Mouse (Mus musculus) testis, adult 2 months (tissue): ENCODE data around the gene Vmn1r200. TPM values are rescaled to one million over a fixed set of nuclear protein-coding genes. Genes with fewer than 3 reads are reported as not detected.
"Not testable (repeated sequence)": the region's sequence is repeated elsewhere in the genome, so short reads cannot be mapped to it uniquely, and the experiment has no call there.

Experiments
- H3K27ac ChIP-seq: fragments of 200-500 bp; 2 replicates; pipeline ENCODE4 v1.5.1; 2012; ENCODE audit warnings: low read depth, low read length; ENCODE audit not compliant: control insufficient read depth, insufficient read depth
- H3K27me3 ChIP-seq: fragments of 200-500 bp; 2 replicates; pipeline ENCODE4 v1.6.1; 2012; ENCODE audit warnings: mild to moderate bottlenecking, low read length, moderate library complexity; ENCODE audit not compliant: control insufficient read depth, insufficient read depth
- H3K36me3 ChIP-seq: fragments of 200-500 bp; 2 replicates; pipeline ENCODE4 v1.6.1; 2012; ENCODE audit warnings: mild to moderate bottlenecking, low read length; ENCODE audit not compliant: control insufficient read depth, insufficient read depth
- H3K4me1 ChIP-seq: fragments of 200-500 bp; 2 replicates; pipeline ENCODE4 v1.6.1; 2012; ENCODE audit warnings: low read length; ENCODE audit not compliant: control insufficient read depth, insufficient read depth
- H3K4me3 ChIP-seq: fragments of 200-500 bp; 2 replicates; pipeline ENCODE4 v1.5.1; 2012; ENCODE audit warnings: low read depth, mild to moderate bottlenecking, low read length, moderate library complexity, mixed read lengths; ENCODE audit not compliant: control insufficient read depth
- CTCF ChIP-seq: fragments of 200-500 bp; IDR thresholded peaks from 2 replicates; pipeline ENCODE4 v1.5.1; 2012; ENCODE audit warnings: low read depth, mild to moderate bottlenecking, inconsistent platforms, low read length, moderate library complexity; ENCODE audit not compliant: control insufficient read depth, insufficient read depth, insufficient replicate concordance
- POLR2A ChIP-seq: fragments of 200-500 bp; IDR thresholded peaks from 2 replicates; pipeline ENCODE4 v1.6.1; 2012; ENCODE audit warnings: low read depth, mild to moderate bottlenecking, inconsistent platforms, low read length, moderate library complexity; ENCODE audit not compliant: control insufficient read depth
- polyA plus RNA-seq: library from polyadenylated mRNA; depleted of rRNA; stranded (reverse); fragments of >200 nt; gene quantifications from 2 replicates; pipeline ENCODE4 v1.2.3, GENCODE M21; 2012; rRNA removed

Gene Vmn1r200
- not detected in 2 replicates for polyA plus RNA-seq

GRCm38 (mm10) chr13:22390073-22390472 lies at the start of gene Vmn1r200:
TSS of gene Vmn1r200 (plus strand) at chr13:22390373.
- Histone ChIP-seq H3K27me3 (no peaks in the 10 kb centered on the region), H3K4me1 (no peaks in the 10 kb centered on the region), H3K27ac (no peak within 1 kb of the TSS), H3K36me3 (no peaks in the 10 kb centered on the region), H3K4me3 (no peak within 1 kb of the TSS)
- TF ChIP-seq CTCF, result no peak
- no peak for TF ChIP-seq POLR2A

- Histone ChIP-seq H3K4me3 (no peak within 1 kb of the TSS), H3K27ac (no peak within 1 kb of the TSS), H3K36me3 (no peaks in the 10 kb centered on the region), H3K4me1 (no peaks in the 10 kb centered on the region), H3K27me3 (no peaks in the 10 kb centered on the region)
- no peak for TF ChIP-seq POLR2A
- no peak for TF ChIP-seq CTCF
Measured at GRCm38 (mm10) chr13:22350064-22350463, 40.1 kb upstream of the Vmn1r200 start, which contains the start of gene Vmn1r198. TSS of gene Vmn1r198 (plus strand) at chr13:22350364.

GRCm38 (mm10) chr13:22350813-22351212 lies 39.4 kb upstream of the Vmn1r200 start:
- Histone ChIP-seq H3K36me3 (no peaks in the 10 kb centered on the region), H3K27ac (no peak overlapping the region), H3K27me3 (no peaks in the 10 kb centered on the region), H3K4me3 (no peak overlapping the region), H3K4me1 (no peaks in the 10 kb centered on the region)
- TF ChIP-seq CTCF, result no peak
- no peak for TF ChIP-seq POLR2A

- Histone ChIP-seq H3K27ac (no peak within 1 kb of the TSS), H3K4me3 (no peak within 1 kb of the TSS), H3K4me1 (no peaks in the 10 kb centered on the region), H3K36me3 (no peaks in the 10 kb centered on the region), H3K27me3 (no peaks in the 10 kb centered on the region)
- TF ChIP-seq POLR2A (no peak), CTCF (no peak)
Measured at GRCm38 (mm10) chr13:22379518-22379917, 10.7 kb upstream of the Vmn1r200 start, which contains the start of gene Vmn1r199. TSS of gene Vmn1r199 (plus strand) at chr13:22379818.

GRCm38 (mm10) chr13:22381128-22381527 lies 9.0 kb upstream of the Vmn1r200 start:
- H3K27ac ChIP-seq, H3K4me3 ChIP-seq, H3K27me3 ChIP-seq, H3K4me1 ChIP-seq, H3K36me3 ChIP-seq: not testable (repeated sequence)

- H3K27ac ChIP-seq, result no peak overlapping the region
- H3K4me1 ChIP-seq, result no peaks in the 10 kb centered on the region
- H3K36me3 ChIP-seq, result no peaks in the 10 kb centered on the region
- TF ChIP-seq CTCF (no peak), POLR2A (no peak)
- H3K4me3 ChIP-seq, result no peak overlapping the region
- no peaks in the 10 kb centered on the region for H3K27me3 ChIP-seq
Measured at GRCm38 (mm10) chr13:22383401-22383800, 6.8 kb upstream of the Vmn1r200 start.

GRCm38 (mm10) chr13:22387050-22387449 lies 3.1 kb upstream of the Vmn1r200 start:
- H3K4me1 ChIP-seq, result no peaks in the 10 kb centered on the region
- H3K36me3 ChIP-seq, result no peaks in the 10 kb centered on the region
- no peaks in the 10 kb centered on the region for H3K27me3 ChIP-seq
- TF ChIP-seq CTCF, result no peak
- TF ChIP-seq POLR2A, result no peak
- no peak overlapping the region for H3K4me3 ChIP-seq
- H3K27ac ChIP-seq, result no peak overlapping the region

- TF ChIP-seq CTCF (no peak), POLR2A (no peak)
- Histone ChIP-seq H3K27me3 (no peaks in the 10 kb centered on the region), H3K27ac (no peak overlapping the region), H3K4me3 (no peak overlapping the region), H3K36me3 (no peaks in the 10 kb centered on the region), H3K4me1 (no peaks in the 10 kb centered on the region)
Measured at GRCm38 (mm10) chr13:22402978-22403377, 12.8 kb downstream of the Vmn1r200 start.

Other genes starting within 250 kb of the Vmn1r200 start
- not detected in 2 replicates for gene Vmn1r191, start 206.4 kb upstream of the Vmn1r200 start, polyA plus RNA-seq
- gene Vmn1r192, start 199.2 kb upstream of the Vmn1r200 start, polyA plus RNA-seq, result not detected in 2 replicates
- gene Vmn1r193, start 167.2 kb upstream of the Vmn1r200 start, polyA plus RNA-seq, result not detected in 2 replicates
- gene Vmn1r194, start 146.2 kb upstream of the Vmn1r200 start, polyA plus RNA-seq, result not detected in 2 replicates
- not detected in 2 replicates for gene Vmn1r195, start 119.9 kb upstream of the Vmn1r200 start, polyA plus RNA-seq
- gene Vmn1r196, start 100.5 kb upstream of the Vmn1r200 start, polyA plus RNA-seq, result not detected in 2 replicates
- not detected in 2 replicates for gene Vmn1r197, start 65.8 kb upstream of the Vmn1r200 start, polyA plus RNA-seq
- not detected in 2 replicates for gene Vmn1r198, start 40.0 kb upstream of the Vmn1r200 start, polyA plus RNA-seq
- not detected in 2 replicates for gene Vmn1r199, start 10.6 kb upstream of the Vmn1r200 start, polyA plus RNA-seq
- gene Vmn1r201, start 81.5 kb downstream of the Vmn1r200 start, polyA plus RNA-seq, result not detected in 2 replicates
- gene Vmn1r202, start 115.0 kb downstream of the Vmn1r200 start, polyA plus RNA-seq, result not detected in 2 replicates
- gene Vmn1r203, start 127.7 kb downstream of the Vmn1r200 start, polyA plus RNA-seq, result not detected in 2 replicates
- gene Vmn1r204, start 162.8 kb downstream of the Vmn1r200 start, polyA plus RNA-seq, result not detected in 2 replicates
- not detected in 2 replicates for gene Vmn1r205, start 202.6 kb downstream of the Vmn1r200 start, polyA plus RNA-seq
- not detected in 2 replicates for gene Vmn1r206, start 233.9 kb downstream of the Vmn1r200 start, polyA plus RNA-seq